Mouse (Mus musculus) lung, adult 2 months (tissue): ENCODE measurements at regions not wholly inside any gene's neighbourhood (a gene's known extent, or its start where the extent isn't known, plus 50 kb on each side); places are given as distances from the start of the nearest gene placed in this dataset.

Source experiments
- CTCF ChIP-seq: fragments of 200-500 bp; IDR thresholded peaks from 2 replicates; pipeline ENCODE4 v1.5.1; 2011; ENCODE audit warnings: mild to moderate bottlenecking, low read length, control low read depth; ENCODE audit not compliant: insufficient read depth
- POLR2A ChIP-seq: fragments of 200-500 bp; IDR thresholded peaks from 2 replicates; pipeline ENCODE4 v1.6.1; 2011; ENCODE audit warnings: low read depth, mild to moderate bottlenecking, control low read depth, low read length, borderline replicate concordance; ENCODE audit errors: extremely low read depth

GRCm38 (mm10) chr3:120618358-120618757 is 553.1 kb downstream of the Rwdd3 start:
- no peak for TF ChIP-seq POLR2A
- TF ChIP-seq CTCF = no peak
